Mouse (Mus musculus) ES-E14 (cell line): ENCODE data around the gene Dock7.

Source experiments
- CHD2 ChIP-seq: IDR thresholded peaks from 2 replicates; pipeline ENCODE4 v1.6.1; 2014; ENCODE audit warnings: mild to moderate bottlenecking, low read depth, low read length, inconsistent platforms
- HCFC1 ChIP-seq: IDR thresholded peaks from 2 replicates; pipeline ENCODE4 v1.6.1; 2012; ENCODE audit warnings: low read length, inconsistent platforms, borderline replicate concordance; ENCODE audit not compliant: insufficient read depth
- ZNF384 ChIP-seq: IDR thresholded peaks from 2 replicates; pipeline ENCODE4 v1.6.1; 2012; ENCODE audit warnings: low read depth, low read length, inconsistent platforms

GRCm38 (mm10) chr4:99078005-99078404 is 42.7 kb downstream of the Dock7 start:
- TF ChIP-seq CHD2 (no peak), ZNF384 (no peak), HCFC1 (no peak)
